Mouse (Mus musculus): Measurements from ENCODE around the gene Csad.

- no peak for TF ChIP-seq GATA1 (IDR thresholded peaks at IDR 0.05; ENCODE audit: low read length)
- TF ChIP-seq TAL1 (IDR thresholded peaks at IDR 0.05; ENCODE audit: low read length) = no peak
Measured at GRCm38 (mm10) chr15:102246866-102247251, 42.3 kb upstream of the Csad start.
